Mouse (Mus musculus): ENCODE measurements around the gene Ncs1. TPM values are rescaled to one million over a fixed set of nuclear protein-coding genes. Genes with fewer than 3 reads are reported as not detected.

Gene Ncs1
- polyA plus RNA-seq, 1 experiment from 2014 or later = 8.5 TPM

DNA sequence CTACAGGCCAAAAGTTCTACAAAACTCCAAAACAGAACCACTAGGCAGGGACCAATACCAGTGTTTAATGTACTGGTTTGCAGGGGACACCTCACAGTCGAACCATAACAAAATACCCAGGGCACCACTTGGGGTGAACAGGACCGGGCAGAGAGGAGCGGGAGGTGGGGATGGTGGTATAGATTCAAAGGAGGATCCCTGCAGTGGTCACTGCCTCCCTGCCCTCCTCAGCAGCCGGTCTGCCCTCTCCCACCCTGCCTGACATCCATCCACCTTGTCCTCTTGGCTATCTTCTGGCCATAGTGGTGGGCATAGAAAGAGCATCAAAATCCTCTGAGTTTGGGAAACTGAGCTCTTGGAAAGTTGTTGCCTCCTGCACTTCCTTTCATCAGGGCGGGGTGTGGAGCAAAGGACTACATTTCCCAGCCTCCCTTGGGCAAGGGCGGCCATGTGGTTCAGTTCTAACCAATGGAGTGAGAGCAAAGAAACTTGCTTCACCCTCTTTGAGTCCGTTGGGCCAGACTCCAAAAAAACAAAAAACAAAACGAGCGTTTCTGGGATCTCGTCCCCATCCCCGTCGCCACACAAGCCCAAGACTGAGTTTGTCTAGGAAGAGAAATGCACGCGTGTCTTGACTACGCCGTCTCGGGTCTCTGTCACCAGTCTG is 52.1 kb downstream of the Ncs1 start:
- Histone ChIP-seq H3K9ac (ENCODE audit: low read depth, low read length) (0 out of 2 replicates have a peak overlapping the region, but pooled peaks have one; percentile 34), H3K9me3 (ENCODE audit: control insufficient read depth, low read length) (no peaks in the 10 kb centered on the region), H3K4me2 (peak overlapping the region; percentile 57), H3K27me3 (replicated peaks; ENCODE audit: control insufficient read depth, insufficient read depth, low read length) (no peaks in the 10 kb centered on the region), H3K4me1 (replicated peaks; ENCODE audit: control insufficient read depth, insufficient read depth, low read length) (no peaks in the 10 kb centered on the region), H3K4me3 (ENCODE audit: low read depth, low read length) (peak overlapping the region; percentile 38), H3K36me3 (ENCODE audit: control insufficient read depth, insufficient read depth, low read length) (no peaks in the 10 kb centered on the region), H3K27ac (ENCODE audit: low read depth, low read length) (no peak overlapping the region)
- 5% methylated on average over 17 of the region's 17 CpGs for WGBS
- DNase-seq (ENCODE audit: low spot score) = peak; percentile 66
- peak; percentile 82 for ATAC-seq (replicated peaks; ENCODE audit: low FRiP score)

DNA sequence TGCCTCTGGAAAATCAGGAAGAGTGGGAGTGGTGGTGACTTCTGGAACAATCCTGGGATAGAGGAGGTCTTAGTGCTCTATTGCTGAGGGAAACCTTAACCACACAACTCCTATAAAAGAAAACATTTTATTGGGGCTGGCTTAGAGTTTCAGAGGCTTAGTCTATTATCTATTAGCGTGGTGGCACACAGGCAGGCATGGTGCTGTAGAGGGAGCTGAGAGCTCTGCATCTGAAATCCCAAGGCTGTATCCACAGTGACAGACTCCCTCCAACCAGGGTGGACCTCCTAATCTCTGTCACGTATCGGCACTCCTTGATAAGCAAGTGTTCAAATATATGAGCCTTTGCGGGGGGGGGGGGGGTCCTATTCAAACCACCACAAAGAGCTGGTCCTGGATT is 53.2 kb downstream of the Ncs1 start:
- Histone ChIP-seq H3K27me3 (replicated peaks; ENCODE audit: control insufficient read depth, insufficient read depth, low read length) (no peaks in the 10 kb centered on the region), H3K4me2 (peak overlapping the region; percentile 57), H3K4me1 (replicated peaks; ENCODE audit: control insufficient read depth, insufficient read depth, low read length) (no peaks in the 10 kb centered on the region), H3K9ac (ENCODE audit: low read depth, low read length) (no peak overlapping the region), H3K4me3 (ENCODE audit: low read depth, low read length) (no peak overlapping the region), H3K27ac (ENCODE audit: low read depth, low read length) (no peak overlapping the region), H3K36me3 (ENCODE audit: control insufficient read depth, insufficient read depth, low read length) (no peaks in the 10 kb centered on the region), H3K9me3 (ENCODE audit: control insufficient read depth, low read length) (no peaks in the 10 kb centered on the region)
- DNase-seq (ENCODE audit: low spot score) = no peak
- WGBS = 36% methylated on average over 4 of the region's 4 CpGs
- no peak for ATAC-seq (replicated peaks; ENCODE audit: low FRiP score)

DNA sequence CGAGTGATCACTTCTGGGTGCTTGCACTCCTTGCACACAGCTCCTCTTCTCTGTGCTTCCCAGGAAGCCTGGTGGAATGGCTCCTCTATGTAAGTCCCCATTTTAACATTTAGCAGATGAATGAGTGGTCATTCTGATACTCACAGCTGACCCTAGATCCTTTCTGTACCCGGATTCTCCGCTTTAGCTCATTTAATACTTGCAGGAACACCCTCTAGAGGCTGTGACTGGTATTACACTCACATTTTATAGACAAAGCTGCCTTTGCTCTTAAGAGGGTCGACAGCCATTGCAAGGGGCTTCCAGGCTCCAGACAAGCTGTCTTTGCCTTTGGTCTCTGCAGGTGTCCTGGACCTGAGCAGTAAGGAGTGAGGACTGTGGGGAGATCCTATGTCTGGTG is 53.6 kb downstream of the Ncs1 start:
- ATAC-seq (replicated peaks; ENCODE audit: low FRiP score) (no peak), DNase-seq (ENCODE audit: low spot score) (no peak)
- no peak overlapping the region for H3K4me3 ChIP-seq (ENCODE audit: low read depth, low read length)
- H3K27me3 ChIP-seq (replicated peaks; ENCODE audit: control insufficient read depth, insufficient read depth, low read length) = no peaks in the 10 kb centered on the region
- no peaks in the 10 kb centered on the region for H3K36me3 ChIP-seq (ENCODE audit: control insufficient read depth, insufficient read depth, low read length)
- H3K27ac ChIP-seq (ENCODE audit: low read depth, low read length) = no peak overlapping the region
- peak overlapping the region; percentile 15; the same call in 1 of the 2 replicates for H3K4me2 ChIP-seq
- H3K9me3 ChIP-seq (ENCODE audit: control insufficient read depth, low read length) = no peaks in the 10 kb centered on the region
- H3K4me1 ChIP-seq (replicated peaks; ENCODE audit: control insufficient read depth, insufficient read depth, low read length) = no peaks in the 10 kb centered on the region
- WGBS = 19% methylated on average over 4 of the region's 4 CpGs
- no peak overlapping the region for H3K9ac ChIP-seq (ENCODE audit: low read depth, low read length)

GRCm38 (mm10) chr2:31299996-31300395 is 54.4 kb downstream of the Ncs1 start:
- no peaks in the 10 kb centered on the region for H3K9me3 ChIP-seq (ENCODE audit: control insufficient read depth, low read length)
- WGBS = 70% methylated on average over 10 of the region's 10 CpGs
- no peak overlapping the region for H3K4me3 ChIP-seq (ENCODE audit: low read depth, low read length)
- ATAC-seq (replicated peaks; ENCODE audit: low FRiP score) (no peak), DNase-seq (ENCODE audit: low spot score) (no peak)
- H3K4me2 ChIP-seq = no peak overlapping the region
- no peaks in the 10 kb centered on the region for H3K27me3 ChIP-seq (replicated peaks; ENCODE audit: control insufficient read depth, insufficient read depth, low read length)
- H3K27ac ChIP-seq (ENCODE audit: low read depth, low read length) = no peak overlapping the region
- no peak overlapping the region for H3K9ac ChIP-seq (ENCODE audit: low read depth, low read length)
- H3K36me3 ChIP-seq (ENCODE audit: control insufficient read depth, insufficient read depth, low read length) = no peaks in the 10 kb centered on the region
- H3K4me1 ChIP-seq (replicated peaks; ENCODE audit: control insufficient read depth, insufficient read depth, low read length) = no peaks in the 10 kb centered on the region

DNA sequence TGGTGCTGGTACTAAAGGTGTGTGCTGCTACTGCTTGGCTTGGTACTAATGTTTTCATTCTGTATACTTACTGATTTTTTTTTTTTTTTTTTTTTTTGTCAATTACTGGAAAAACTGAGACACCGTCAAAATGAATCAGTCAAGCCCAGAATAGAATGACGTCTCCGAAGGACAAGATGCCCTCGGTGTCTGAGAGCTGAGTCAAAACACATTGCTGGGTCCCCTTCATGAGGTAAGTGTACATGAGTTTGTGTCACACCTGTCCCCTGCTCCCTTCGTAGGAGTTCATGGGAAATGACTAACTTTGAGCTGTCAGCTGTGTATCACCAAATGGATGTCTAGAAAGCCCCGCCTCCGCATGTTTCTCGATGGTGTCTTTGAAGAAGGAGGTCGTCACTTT is 57.6 kb downstream of the Ncs1 start:
- 72% methylated on average over 9 of the region's 9 CpGs for WGBS
- Histone ChIP-seq H3K36me3 (ENCODE audit: control insufficient read depth, insufficient read depth, low read length) (no peaks in the 10 kb centered on the region), H3K4me1 (replicated peaks; ENCODE audit: control insufficient read depth, insufficient read depth, low read length) (no peaks in the 10 kb centered on the region), H3K27me3 (replicated peaks; ENCODE audit: control insufficient read depth, insufficient read depth, low read length) (no peaks in the 10 kb centered on the region), H3K27ac (ENCODE audit: low read depth, low read length) (no peak overlapping the region), H3K9me3 (ENCODE audit: control insufficient read depth, low read length) (no peaks in the 10 kb centered on the region), H3K9ac (ENCODE audit: low read depth, low read length) (no peak overlapping the region), H3K4me2 (no peak overlapping the region), H3K4me3 (ENCODE audit: low read depth, low read length) (no peak overlapping the region)
- ATAC-seq (replicated peaks; ENCODE audit: low FRiP score) (no peak), DNase-seq (ENCODE audit: low spot score) (no peak)

GRCm38 (mm10) chr2:31304191-31304590 is 58.6 kb downstream of the Ncs1 start:
- no peaks in the 10 kb centered on the region for H3K4me1 ChIP-seq (replicated peaks; ENCODE audit: control insufficient read depth, insufficient read depth, low read length)
- ATAC-seq (replicated peaks; ENCODE audit: low FRiP score) = no peak
- no peak overlapping the region for H3K27ac ChIP-seq (ENCODE audit: low read depth, low read length)
- no peaks in the 10 kb centered on the region for H3K36me3 ChIP-seq (ENCODE audit: control insufficient read depth, insufficient read depth, low read length)
- H3K9me3 ChIP-seq (ENCODE audit: control insufficient read depth, low read length) = no peaks in the 10 kb centered on the region
- 76% methylated on average over 9 of the region's 9 CpGs for WGBS
- no peak overlapping the region for H3K4me2 ChIP-seq
- no peaks in the 10 kb centered on the region for H3K27me3 ChIP-seq (replicated peaks; ENCODE audit: control insufficient read depth, insufficient read depth, low read length)
- no peak for DNase-seq (ENCODE audit: low spot score)
- H3K9ac ChIP-seq (ENCODE audit: low read depth, low read length) = no peak overlapping the region
- no peak overlapping the region for H3K4me3 ChIP-seq (ENCODE audit: low read depth, low read length)

- Histone ChIP-seq H3K4me1 (replicated peaks; ENCODE audit: control insufficient read depth, insufficient read depth, low read length) (no peaks in the 10 kb centered on the region), H3K27ac (ENCODE audit: low read depth, low read length) (no peak overlapping the region), H3K4me2 (no peak overlapping the region), H3K4me3 (ENCODE audit: low read depth, low read length) (no peak overlapping the region), H3K36me3 (ENCODE audit: control insufficient read depth, insufficient read depth, low read length) (no peaks in the 10 kb centered on the region), H3K9me3 (ENCODE audit: control insufficient read depth, low read length) (no peaks in the 10 kb centered on the region), H3K27me3 (replicated peaks; ENCODE audit: control insufficient read depth, insufficient read depth, low read length) (0 out of 2 replicates have a peak, but pooled peaks cover 2% of the 10 kb centered on the region), H3K9ac (ENCODE audit: low read depth, low read length) (no peak overlapping the region)
- WGBS = 73% methylated on average over 22 of the region's 22 CpGs
- DNase-seq (ENCODE audit: low spot score) = no peak
- no peak for ATAC-seq (replicated peaks; ENCODE audit: low FRiP score)
Observed at GRCm38 (mm10) chr2:31304801-31305665, 59.4 kb downstream of the Ncs1 start.

- H3K27ac ChIP-seq (ENCODE audit: low read depth, low read length) = no peak overlapping the region
- no peak for DNase-seq (ENCODE audit: low spot score)
- H3K27me3 ChIP-seq (replicated peaks; ENCODE audit: control insufficient read depth, insufficient read depth, low read length) = 0 out of 2 replicates have a peak, but pooled peaks cover 3% of the 10 kb centered on the region
- no peak overlapping the region for H3K4me2 ChIP-seq
- H3K9ac ChIP-seq (ENCODE audit: low read depth, low read length) = no peak overlapping the region
- H3K36me3 ChIP-seq (ENCODE audit: control insufficient read depth, insufficient read depth, low read length) = no peaks in the 10 kb centered on the region
- no peak overlapping the region for H3K4me3 ChIP-seq (ENCODE audit: low read depth, low read length)
- H3K9me3 ChIP-seq (ENCODE audit: control insufficient read depth, low read length) = no peaks in the 10 kb centered on the region
- 42% methylated on average over 4 of the region's 4 CpGs for WGBS
- no peaks in the 10 kb centered on the region for H3K4me1 ChIP-seq (replicated peaks; ENCODE audit: control insufficient read depth, insufficient read depth, low read length)
- ATAC-seq (replicated peaks; ENCODE audit: low FRiP score) = no peak
Observed at GRCm38 (mm10) chr2:31305684-31306083, 60.1 kb downstream of the Ncs1 start.
